Mouse (Mus musculus): ENCODE data around the gene Gm13088.
"Not testable (repeated sequence)": the region's sequence is repeated elsewhere in the genome, so short reads cannot be mapped to it uniquely, and the experiment has no call there.

Gene Gm13088

GRCm38 (mm10) chr4:143657146-143657545 is at the start of gene Gm13088:
Gm13088 (minus strand) TSS chr4:143657246.
- DNase-seq, result not testable (repeated sequence)

- DNase-seq, result no peak
Measured at GRCm38 (mm10) chr4:143702611-143703010, 45.6 kb upstream of the Gm13088 start, which contains the start of gene Gm13089. Gm13089 (minus strand) TSS chr4:143702711.

- DNase-seq, result not testable (repeated sequence)
Measured at GRCm38 (mm10) chr4:143618101-143618500, 38.9 kb downstream of the Gm13088 start.

- not testable (repeated sequence) for DNase-seq
Measured at GRCm38 (mm10) chr4:143614703-143615102, 42.3 kb downstream of the Gm13088 start, which contains the start of gene Gm13083. Gm13083 (plus strand) TSS chr4:143615003.

GRCm38 (mm10) chr4:143611927-143612326 is 45.1 kb downstream of the Gm13088 start:
- DNase-seq, result not testable (repeated sequence)
